Mouse (Mus musculus): ENCODE measurements around the gene Pgm1.

The Pgm1 gene

DNA sequence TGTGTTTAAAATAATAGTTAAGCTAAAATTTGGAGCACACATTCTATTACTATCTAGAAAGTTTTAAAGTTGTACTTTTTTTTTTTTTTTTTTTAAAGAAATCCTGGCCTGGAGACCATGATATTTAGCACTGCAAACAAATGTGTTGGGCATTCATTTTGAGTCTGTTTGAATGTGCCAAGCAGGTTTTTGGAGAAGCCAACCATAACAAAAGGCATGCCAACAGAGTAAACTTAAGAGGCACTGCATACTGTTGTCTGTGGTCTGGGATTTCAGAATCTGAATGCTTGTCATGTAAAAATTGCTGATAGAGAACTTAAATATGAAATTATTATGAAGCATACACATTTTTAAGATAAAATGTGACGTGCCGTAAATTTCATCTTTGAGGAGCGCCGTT is 28.0 kb downstream of the Pgm1 start:
- no peak for DNase-seq (ENCODE audit: low spot score)

DNA sequence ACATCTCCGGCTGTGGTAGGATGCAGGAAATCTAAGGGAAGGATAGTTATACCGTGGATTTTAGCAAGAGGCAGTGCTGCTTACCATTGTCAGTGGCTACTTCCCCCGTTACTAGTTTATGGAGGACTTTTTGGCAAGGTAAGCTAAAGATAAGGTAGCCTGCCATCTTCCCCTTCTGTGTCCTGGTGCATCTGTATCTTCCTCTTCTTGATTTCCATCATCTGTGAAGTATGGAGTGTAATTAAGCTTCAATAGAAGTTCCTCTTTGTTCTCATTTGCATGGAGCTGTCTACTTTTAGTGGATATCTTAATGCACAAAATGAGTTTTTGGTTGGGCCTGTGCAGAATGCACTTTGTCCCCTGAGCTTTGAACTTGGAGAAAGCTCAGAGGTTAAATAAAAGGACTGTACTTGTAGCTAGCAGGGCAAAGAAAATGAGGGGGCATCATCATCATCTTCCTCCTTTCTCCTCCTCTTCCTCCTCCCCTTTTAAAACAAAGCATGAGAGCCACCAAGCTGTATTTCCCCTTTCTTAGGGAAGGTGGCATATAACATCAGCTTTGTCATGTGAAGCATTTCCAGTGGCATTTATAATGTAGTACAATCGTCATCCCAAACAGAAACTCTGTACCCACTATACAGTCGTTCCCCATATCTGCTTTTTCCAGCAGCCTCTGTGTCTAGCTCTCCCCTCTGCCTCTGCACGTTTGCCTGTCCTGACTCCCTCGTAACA is 29.0 kb downstream of the Pgm1 start:
- no peak for DNase-seq (ENCODE audit: low spot score)

DNA sequence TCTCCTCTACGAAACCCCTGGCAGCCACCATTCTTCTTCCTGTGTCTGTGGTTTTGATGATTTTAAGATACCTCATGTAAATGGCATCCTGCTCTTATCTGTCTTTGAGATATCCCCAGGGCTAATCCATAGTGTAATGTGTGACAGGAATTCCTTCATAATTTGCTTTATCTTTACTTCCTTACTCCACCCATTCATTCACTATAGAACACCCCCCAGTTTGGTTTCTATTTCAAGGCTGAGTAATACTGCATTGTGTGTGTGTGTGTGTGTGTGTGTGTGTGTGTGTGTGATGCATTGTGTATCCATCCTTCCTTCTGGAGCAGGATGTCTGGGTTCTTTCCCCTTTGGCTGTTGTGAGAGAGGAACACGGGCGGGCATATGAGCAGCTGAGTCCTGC is 30.1 kb downstream of the Pgm1 start:
- no peak for DNase-seq (ENCODE audit: low spot score)

DNA sequence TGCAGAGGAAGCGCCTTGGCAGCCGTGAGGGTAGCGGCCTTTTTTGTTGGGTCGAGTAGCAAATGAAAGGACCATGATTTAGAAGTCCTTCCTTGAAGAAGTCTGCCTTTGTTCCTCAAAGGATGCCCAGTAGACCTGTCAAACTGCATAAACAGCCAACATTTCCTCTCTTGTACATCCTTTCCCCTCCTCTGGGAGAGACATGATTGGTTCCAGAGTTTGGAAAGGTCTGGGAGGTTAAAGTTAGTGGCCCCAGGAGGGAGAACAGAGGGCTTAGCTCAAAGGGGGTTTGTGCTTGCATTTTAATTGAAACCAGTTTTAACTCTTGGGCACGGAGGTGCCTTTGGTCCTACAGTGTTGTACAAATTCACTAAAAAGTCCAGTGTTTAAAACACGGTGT is 37.3 kb downstream of the Pgm1 start:
- DNase-seq (ENCODE audit: low spot score) = no peak

DNA sequence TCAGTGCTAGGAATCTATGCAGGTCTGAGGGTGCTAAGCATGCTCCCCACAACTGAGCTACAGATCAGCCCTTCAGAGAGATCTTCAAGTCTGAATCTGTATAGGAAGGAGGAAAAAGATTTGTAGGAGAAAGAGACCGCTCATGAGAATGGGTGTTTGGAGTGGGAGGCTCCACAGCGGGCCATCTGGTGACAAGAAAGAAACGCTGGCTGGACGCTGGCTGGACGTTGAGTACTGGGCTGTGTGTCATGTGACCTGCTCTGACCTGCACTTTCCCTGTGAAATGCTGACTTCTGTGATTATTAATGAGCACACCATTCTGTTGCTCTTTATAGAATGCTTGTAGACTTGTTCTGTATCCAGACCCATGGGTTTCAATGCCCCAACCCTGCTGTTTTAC is 40.1 kb downstream of the Pgm1 start:
- no peak for DNase-seq (ENCODE audit: low spot score)

DNA sequence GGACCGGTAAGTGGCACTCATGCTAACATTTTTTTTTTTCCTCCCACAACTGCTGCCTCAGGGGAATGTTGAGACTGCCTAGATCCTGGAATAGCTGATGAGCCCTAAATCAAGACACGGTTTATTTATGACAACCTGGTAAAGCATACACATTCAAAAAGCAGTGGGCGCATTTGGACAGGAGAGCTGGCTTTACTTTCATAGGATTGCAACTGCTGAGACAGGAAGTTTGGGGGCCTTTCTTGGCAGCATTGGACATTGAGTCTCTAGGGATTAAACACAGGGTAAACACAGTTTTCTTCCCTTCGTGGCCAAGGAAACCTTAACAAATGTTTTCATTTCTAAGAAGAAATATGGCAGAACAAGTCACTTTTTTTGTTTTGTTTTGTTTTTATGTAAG is 40.9 kb downstream of the Pgm1 start:
- no peak for DNase-seq (ENCODE audit: low spot score)

DNA sequence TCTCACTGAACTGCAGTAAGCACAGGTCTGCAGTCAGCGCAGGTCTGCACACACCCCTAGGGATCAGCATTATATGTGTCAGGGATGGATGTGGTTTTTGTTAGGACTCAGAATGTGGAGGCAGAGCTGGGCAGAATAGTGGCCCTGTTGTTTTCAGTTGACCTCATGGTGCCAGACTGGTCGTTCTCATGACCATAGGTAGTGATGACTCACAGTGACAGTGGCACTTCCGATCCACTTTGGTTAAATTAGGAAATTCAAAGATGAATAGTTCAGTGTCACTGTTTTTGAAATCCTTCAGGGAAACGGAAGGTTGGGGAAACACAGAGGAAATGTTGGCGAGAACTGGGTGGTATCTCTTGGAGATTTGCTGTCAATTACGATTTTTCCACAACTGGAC is 43.7 kb downstream of the Pgm1 start:
- no peak for DNase-seq (ENCODE audit: low spot score)

DNA sequence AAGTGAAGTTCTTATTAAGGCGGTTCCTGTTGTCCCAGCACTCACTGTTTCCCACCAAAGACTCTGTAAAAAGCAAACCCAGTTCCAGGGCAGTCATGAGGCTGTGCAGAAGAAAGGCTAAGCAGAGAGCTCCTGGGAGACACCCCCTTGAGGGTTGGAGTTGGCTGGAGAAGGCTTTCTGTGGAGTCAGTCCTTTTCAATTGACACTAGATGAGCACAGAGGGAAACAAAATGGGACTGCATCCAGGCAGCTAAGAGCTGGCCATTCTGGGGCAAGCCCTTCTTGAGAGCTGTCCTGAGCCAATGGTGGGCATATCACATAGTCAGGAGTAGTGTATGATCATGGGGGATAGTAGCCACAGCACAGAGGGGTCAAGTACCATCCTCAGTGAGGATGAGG is 44.7 kb downstream of the Pgm1 start:
- no peak for DNase-seq (ENCODE audit: low spot score)

DNA sequence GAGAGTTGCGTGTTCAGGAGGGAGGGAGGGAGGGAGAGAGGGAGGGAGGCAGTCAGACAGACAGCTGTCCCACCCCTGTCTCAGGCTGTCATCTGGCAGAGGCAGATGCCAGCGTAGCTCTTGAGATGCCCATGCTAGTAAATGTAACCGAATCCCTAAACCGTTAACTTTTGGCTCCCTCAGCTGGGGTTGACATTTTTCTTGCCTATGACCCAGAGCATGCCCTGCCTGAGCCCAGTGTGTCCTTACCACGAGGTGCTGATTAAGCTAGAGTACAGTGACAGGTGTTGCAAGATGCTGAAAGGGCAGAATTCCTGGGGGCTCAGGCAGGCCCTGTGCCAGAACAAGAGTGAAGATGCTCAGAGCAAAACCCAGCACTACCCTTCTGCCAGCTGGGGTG is 45.2 kb downstream of the Pgm1 start:
- no peak for DNase-seq (ENCODE audit: low spot score)

DNA sequence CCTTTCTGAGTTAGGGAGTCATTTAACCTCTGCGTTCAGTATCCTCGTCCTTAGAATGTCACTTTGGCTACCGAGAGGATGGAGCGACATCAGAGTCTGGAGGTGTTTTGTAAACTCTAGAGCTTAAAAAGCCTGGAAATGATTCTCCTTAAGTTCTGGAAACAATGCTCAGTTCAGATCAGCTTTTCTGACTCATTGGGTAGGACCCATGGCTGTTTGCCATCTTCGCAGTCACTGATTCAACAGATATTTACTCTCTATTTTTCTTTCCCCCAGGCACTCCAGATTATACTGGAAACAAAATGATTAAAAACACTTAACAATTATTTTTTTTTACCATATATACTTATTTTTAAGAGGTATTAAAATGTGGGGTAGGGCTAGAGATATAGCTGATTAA is 50.1 kb downstream of the Pgm1 start:
- DNase-seq (ENCODE audit: low spot score) = no peak

DNA sequence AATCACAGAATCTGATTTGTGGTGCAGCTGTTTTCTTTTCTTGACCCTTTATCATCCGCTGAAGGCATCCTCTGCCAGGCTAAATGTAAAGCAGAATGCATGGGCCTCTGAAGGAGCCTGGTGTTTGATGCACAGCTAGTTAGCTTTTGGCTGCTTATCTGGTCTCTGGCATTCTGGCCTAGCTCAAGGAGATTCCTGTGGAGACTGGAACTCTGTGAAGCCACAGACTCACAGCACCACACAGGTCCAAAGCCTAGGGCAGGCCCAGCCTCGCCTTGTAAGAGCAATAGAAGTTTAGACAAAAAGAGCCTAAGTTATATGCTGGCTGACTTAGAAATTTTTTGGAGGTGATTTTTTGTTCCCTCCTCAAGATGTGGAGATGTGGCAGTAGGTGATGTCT is 52.0 kb downstream of the Pgm1 start:
- no peak for DNase-seq (ENCODE audit: low spot score)

DNA sequence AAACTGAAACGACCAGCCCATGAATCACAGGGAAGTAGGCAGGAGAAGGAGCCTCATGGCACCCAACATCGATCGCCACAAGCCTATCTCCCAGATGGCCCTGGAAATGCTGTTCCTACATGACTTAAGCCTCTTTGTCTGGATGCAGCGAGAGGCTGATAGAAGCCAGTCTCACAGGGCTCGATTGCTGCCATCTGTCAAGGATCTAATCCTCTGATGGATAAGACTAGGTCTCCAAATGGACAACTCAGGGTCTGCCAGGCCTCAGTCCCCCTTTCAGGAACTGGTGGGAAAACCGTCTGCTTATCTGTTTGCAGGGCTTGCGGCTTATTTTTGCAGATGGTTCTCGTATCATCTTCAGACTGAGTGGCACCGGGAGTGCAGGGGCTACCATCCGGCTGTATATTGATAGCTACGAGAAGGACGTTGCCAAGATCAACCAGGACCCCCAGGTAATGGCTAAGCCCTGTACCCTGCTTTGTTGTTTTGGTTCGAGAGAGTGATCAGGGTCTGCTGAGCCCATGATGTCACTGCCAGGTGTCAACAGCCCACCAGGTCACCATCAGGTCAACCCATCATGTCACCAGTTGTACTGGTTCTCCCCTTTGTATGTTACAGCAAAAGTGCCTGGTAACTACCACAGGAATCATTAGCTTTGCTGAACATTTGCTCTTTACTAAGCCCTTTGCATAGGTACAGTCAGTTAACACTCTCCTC is 54.6 kb downstream of the Pgm1 start:
- DNase-seq (ENCODE audit: low spot score) = peak; percentile 65

DNA sequence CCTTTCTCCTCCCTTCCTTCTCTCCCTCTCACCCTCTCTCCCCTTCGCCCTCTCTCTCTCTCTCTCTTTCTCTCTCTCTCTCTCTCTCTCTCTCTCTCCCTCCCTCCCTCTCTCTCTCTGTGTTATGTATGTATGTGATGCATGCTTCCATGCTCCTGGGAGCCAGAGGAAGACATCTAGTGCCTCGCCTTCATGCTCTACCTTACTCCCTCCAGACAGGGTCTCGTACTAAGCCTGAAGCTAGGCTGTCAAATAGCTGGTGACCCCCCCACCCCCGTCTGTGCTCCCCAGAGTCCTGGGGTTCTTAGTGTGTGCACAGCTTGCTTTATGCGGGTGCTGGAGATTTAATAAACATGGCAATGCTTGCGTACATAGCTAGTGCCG is 55.1 kb downstream of the Pgm1 start:
- DNase-seq (ENCODE audit: low spot score) = no peak

DNA sequence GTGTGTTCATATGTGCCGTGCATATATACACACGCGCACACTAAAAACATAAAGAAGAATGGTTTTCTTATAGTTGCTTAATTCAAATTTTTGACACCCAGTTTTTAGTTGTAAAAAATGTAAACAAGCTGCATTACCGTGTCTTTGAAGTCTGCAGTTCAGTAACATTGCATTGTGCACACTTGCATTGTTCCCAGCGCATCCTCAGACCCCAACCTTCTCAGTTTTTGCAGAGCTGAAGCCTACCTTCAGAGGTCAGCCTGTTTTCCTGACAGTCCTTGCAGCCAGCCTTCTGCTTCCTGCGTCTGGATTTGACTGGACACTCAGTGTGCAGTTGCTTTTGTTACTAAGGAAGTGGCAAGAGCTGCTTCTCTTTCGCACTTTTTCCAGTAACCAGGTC is 55.9 kb downstream of the Pgm1 start:
- DNase-seq (ENCODE audit: low spot score) = no peak

DNA sequence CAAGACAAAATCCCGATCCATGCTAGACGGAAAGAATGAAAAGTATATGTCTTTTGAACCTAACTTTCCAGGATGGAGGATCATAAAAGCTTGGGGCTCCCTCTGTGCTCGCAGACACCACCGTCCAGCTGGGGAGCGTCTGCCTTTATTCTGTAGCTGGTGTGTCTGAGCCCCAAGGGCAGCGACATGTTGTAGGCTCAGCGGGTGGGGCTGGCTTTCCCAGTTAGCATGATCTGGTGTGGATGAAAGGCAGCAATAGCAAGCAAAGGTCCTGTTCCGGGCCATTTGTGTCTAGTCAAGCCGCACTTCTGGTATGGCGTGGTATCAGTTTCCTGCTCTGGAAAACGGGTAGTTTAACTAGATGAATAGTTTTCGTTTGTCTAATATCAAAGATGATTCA is 56.4 kb downstream of the Pgm1 start:
- no peak for DNase-seq (ENCODE audit: low spot score)

DNA sequence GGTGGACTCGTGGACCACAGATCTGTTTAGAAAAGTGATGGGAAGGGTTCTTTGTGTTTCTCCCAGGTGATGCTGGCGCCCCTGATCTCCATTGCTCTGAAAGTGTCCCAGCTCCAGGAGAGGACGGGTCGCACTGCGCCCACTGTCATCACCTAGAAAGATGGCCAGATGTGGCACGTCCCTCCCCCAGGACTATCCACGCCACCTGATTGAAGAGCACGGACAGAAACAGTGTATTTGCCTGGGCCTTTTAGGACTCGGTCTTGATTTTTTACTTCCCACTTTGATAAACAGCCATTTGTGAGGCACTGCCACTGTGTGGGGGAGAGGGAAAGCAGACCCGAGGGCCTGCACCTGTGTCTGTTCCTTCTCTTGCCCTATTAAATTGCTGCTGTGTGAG is 57.4 kb downstream of the Pgm1 start:
- no peak for DNase-seq (ENCODE audit: low spot score)

DNA sequence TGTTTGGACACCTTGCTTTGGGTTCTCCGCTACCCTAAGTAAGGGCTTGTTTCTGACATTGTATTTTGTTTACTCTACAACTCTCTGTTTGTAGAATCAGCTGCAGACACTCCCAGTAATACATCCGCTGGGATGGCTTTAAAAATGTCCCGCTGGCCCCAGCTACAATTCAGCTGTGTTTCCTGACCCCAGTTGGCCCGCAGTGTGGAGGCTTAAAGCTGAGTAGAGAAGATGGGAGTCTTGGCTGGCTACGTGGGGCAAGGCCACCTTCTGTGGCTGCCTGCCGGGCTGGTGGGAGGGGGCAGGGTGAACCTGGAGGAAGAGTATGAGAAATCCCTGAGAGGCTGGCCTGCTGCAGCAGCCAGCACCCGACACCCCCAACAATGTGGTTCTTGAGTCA is 59.6 kb downstream of the Pgm1 start:
- no peak for DNase-seq (ENCODE audit: low spot score)

DNA sequence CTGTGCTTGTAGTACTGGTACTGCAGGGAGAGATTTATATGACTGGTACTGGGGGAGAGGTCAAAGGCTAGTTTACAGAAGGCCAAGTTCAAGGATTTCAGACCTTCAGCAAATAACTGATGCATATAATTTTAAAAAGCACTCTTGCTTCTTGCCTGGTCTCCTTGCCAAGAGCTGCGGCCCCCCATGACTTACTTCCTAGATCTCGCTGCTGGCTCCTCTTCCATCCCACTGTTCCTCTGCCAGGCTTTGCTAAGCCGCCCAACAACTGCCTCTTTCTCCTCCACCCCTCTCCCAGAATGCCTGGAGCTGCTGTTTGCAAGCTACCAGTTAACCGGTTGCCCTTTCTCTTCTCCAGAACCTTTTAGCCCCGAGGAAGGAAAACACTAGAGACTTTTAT is 71.8 kb downstream of the Pgm1 start:
- no peak for DNase-seq (ENCODE audit: low spot score)

DNA sequence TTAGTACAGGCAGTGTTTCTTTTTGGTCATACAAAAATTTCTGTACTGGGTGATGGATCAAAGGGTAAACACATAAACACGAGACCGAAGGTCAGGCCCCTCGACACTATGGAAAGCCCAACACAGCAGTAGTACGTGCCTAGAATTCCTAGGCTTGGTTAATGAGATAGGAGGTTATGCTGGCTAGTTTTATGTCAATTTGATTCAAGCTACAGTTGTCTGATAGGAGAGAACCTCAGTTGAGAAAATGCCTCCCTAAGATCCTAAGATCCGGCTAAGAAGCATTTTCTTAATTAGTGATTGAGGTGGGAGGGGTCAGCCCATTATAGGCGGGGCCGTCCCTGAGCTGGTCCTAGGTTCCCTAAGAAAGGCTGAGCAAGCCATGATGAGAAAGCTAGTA is 72.6 kb downstream of the Pgm1 start:
- no peak for DNase-seq (ENCODE audit: low spot score)

DNA sequence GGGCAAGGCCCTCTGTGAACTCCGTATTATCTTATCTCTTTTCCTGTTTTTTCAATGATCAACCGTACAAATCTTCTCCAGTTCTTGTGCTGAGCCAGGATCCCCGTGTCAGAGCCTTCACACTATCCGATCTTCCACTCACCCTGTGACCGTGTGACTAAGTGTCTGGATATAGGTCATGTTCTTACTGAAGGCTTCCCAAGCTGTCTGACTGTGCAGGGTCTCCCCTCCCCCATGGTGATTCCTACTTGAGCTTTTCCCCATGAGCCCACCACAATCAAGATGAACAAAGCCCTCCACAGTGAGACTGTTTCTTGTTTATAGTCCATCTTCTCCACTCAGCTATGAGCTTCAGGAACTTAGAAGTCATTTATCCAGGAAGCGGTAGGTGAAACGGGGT is 78.5 kb downstream of the Pgm1 start:
- DNase-seq (ENCODE audit: low spot score) = peak; percentile 53

DNA sequence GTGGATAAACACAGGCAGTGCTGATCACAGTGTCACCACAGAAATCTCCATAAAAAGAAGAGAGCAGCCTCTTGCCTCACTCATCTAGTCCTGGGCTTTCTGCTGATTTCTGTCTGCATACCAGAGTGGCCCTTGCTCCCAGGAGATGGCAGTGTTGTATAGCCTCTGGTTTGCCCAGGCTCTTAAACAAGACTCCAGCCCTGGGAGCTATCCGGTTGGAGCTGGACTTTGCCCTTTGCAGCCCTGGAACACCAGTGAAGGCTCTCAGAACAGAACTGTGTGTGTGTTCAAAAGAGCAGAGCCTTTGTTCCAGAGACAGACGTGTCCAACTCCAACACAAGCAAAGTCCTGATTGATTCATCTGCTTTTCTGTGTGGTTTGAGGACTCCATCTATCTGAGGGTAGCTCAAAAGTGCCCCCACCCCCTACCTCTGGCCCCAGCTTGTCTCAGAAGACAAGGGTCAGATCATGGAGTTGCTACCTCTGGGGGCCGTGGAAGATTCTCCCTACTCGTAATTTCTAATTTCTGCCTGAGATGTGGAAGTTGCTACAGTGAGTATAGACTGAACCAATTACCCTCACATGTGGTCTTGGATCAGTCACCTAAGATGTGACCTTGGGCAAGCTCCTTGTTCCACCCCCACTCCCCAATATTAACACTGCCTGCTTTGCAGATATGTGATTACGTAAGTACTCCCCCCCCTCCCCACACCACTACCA is 79.3 kb downstream of the Pgm1 start:
- peak; percentile 82 for DNase-seq (ENCODE audit: low spot score)

DNA sequence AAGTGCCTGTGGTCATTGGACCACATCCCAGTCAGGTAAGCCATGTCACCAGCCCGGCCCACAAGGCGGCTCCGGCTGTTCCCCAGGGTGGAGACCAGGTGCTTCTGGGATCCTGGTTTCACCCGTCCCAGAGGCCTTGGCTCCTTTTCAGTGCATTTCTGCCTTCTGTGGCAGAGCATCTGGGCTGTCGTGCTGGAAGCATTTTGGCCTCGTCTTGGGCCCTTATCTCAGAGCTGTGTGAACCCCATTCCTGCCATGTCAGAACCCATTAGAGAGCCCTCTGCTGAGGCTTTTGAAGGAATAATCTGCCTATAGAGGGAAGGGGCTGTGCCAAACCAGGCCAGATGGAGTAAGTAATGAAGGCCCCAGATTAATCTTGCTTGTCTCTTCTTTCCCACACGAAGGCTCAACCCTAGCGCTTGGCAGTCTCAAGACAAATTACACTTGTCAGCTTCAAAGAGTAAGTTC is 80.0 kb downstream of the Pgm1 start:
- DNase-seq (ENCODE audit: low spot score) = peak; percentile 59

DNA sequence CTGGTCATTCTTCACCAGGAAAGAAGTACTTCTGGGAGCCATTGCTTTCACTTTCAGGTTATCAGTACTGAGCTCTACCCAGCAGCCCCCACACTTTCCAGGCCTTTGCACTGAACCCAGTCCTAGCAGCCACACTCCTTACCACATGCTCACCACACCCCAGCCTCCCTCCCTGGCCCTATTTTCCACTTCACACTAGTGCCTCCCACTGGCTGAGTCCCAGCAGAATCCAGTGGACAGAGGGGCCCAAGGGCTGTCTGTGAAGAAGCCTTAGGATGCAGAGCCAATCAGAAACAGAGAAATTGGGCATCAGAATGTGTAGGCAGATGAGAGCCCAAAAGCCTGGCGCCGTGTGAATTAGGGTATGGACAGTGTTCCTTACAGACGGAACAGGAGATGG is 81.7 kb downstream of the Pgm1 start:
- DNase-seq (ENCODE audit: low spot score) = no peak

All from retina, embryonic 14.5 days (tissue).